Mouse (Mus musculus) heart, adult 2 months (tissue): ENCODE data around the gene Bcar3. TPM values are rescaled to one million over a fixed set of nuclear protein-coding genes. Genes with fewer than 3 reads are reported as not detected.

Source experiments
- DNase-seq, 2 experiments: peaks; one replicate each; pipeline ENCODE4 v3.0.0; 2021
- H3K27ac ChIP-seq: fragments of 200-600 bp; 2 replicates; pipeline ENCODE4 v1.8.1; 2022
- H3K27me3 ChIP-seq: fragments of 200-500 bp; 2 replicates; pipeline ENCODE4 v1.6.1; 2012; ENCODE audit warnings: mild to moderate bottlenecking, low read length, inconsistent platforms, mixed read lengths; ENCODE audit not compliant: control insufficient read depth, insufficient read depth
- H3K36me3 ChIP-seq: fragments of 200-500 bp; 2 replicates; pipeline ENCODE4 v1.6.1; 2012; ENCODE audit warnings: low read length, inconsistent platforms; ENCODE audit not compliant: control insufficient read depth, insufficient read depth
- H3K4me1 ChIP-seq: fragments of 200-500 bp; 2 replicates; pipeline ENCODE4 v1.6.1; 2011; ENCODE audit warnings: low read length; ENCODE audit not compliant: control insufficient read depth, insufficient read depth
- H3K4me3 ChIP-seq: fragments of 200-600 bp; 2 replicates; pipeline ENCODE4 v1.8.1; 2022
- H3K79me2 ChIP-seq: fragments of 200-500 bp; replicated peaks from 2 replicates; pipeline ENCODE4 v1.6.1; 2012; ENCODE audit warnings: mild to moderate bottlenecking, inconsistent platforms, low read length, moderate library complexity, mixed read lengths; ENCODE audit not compliant: control insufficient read depth, insufficient read depth
- H3K9ac ChIP-seq: fragments of 200-500 bp; 2 replicates; pipeline ENCODE4 v1.6.1; 2012; ENCODE audit warnings: low read depth, mild to moderate bottlenecking, control low read depth, inconsistent platforms, low read length, mixed read lengths
- CTCF ChIP-seq: fragments of 200-600 bp; IDR thresholded peaks from 2 replicates; pipeline ENCODE4 v1.8.1; 2022; ENCODE audit warnings: antibody characterized with exemption, mild to moderate bottlenecking, moderate library complexity
- EP300 ChIP-seq: fragments of 200-500 bp; IDR thresholded peaks from 2 replicates; pipeline ENCODE4 v1.6.1; 2011; ENCODE audit warnings: low read depth, low read length, control low read depth; ENCODE audit not compliant: insufficient read depth
- POLR2A ChIP-seq: fragments of 200-500 bp; IDR thresholded peaks from 2 replicates; pipeline ENCODE4 v1.6.1; 2011; ENCODE audit warnings: mild to moderate bottlenecking, low read depth, low read length, control low read depth; ENCODE audit not compliant: insufficient read depth
- WGBS: fragments of 180-500 bp; shearing (Covaris S2); methylation state at CpG from one replicate; pipeline ENCODE4 v1.1.7; 2018; 5-methylcytosine and 5-hydroxymethylcytosine counted together
- intact Hi-C: fragments of 180-260 bp; cut with DNase I; formaldehyde crosslinking; loops from one replicate; pipeline ENCODE4 v1.15.1; 2025
- polyA plus RNA-seq: library from polyadenylated mRNA; depleted of rRNA; stranded (reverse); fragments of >200 nt; gene quantifications from 2 replicates; pipeline ENCODE4 v1.2.3, GENCODE M21; 2012
- total RNA-seq, 2 experiments: library from RNA; stranded (reverse); gene quantifications; 2 replicates each; pipeline ENCODE4 v1.2.3; 2021

Gene Bcar3
- total and polyA plus RNA-seq, 3 experiments, result 4.7 to 10.2 (median 7.5) TPM

DNA sequence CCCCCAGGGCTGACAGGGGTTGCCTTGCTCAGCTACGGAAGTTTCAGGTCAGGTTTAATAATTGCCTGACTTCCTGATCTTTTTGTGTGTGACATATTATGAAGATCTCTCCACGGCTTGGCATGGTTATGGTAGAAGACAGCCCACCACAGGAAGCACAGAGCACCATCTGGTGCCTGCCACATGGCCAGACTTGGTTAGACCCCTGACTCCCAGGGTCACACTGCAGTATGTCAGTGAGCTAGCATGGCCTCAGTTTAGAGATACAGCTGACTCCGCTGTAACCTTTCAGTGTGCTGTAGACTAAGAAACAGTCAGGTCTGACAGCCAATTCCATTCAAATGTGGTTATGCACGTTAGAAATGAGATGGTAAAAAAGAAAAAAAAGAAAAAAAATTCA lies 223.8 kb downstream of the Bcar3 start:
- no peak overlapping the region for H3K9ac ChIP-seq
- H3K27me3 ChIP-seq, result no peaks in the 10 kb centered on the region
- 63% methylated on average over 4 of the region's 4 CpGs for WGBS
- no peaks in the 10 kb centered on the region for H3K4me1 ChIP-seq
- H3K4me3 ChIP-seq, result no peak overlapping the region
- no peaks in the 10 kb centered on the region for H3K79me2 ChIP-seq
- no peaks in the 10 kb centered on the region for H3K36me3 ChIP-seq
- no peak for TF ChIP-seq POLR2A
- no peak for TF ChIP-seq EP300
- no peak for TF ChIP-seq CTCF
- intact Hi-C loops, result loop anchor here (10.0 kb wide), 1 partner anchor 267 kb away; no protein-coding TSS in a partner anchor
- no peak overlapping the region for H3K27ac ChIP-seq
- DNase-seq, result no peak

- intact Hi-C loops, result loop anchor here (10.0 kb wide), 1 partner anchor 267 kb away; no protein-coding TSS in a partner anchor
- Histone ChIP-seq H3K79me2 (no peaks in the 10 kb centered on the region), H3K36me3 (no peaks in the 10 kb centered on the region), H3K27ac (no peak overlapping the region), H3K9ac (no peak overlapping the region), H3K4me1 (no peaks in the 10 kb centered on the region), H3K27me3 (no peaks in the 10 kb centered on the region), H3K4me3 (no peak overlapping the region)
- no peak for DNase-seq
- TF ChIP-seq EP300 (no peak), POLR2A (no peak), CTCF (no peak)
- whole genome bisulfite sequencing, result 66% methylated on average over 9 of the region's 9 CpGs
Measured at GRCm38 (mm10) chr3:122518231-122518736, 224.3 kb downstream of the Bcar3 start.

DNA sequence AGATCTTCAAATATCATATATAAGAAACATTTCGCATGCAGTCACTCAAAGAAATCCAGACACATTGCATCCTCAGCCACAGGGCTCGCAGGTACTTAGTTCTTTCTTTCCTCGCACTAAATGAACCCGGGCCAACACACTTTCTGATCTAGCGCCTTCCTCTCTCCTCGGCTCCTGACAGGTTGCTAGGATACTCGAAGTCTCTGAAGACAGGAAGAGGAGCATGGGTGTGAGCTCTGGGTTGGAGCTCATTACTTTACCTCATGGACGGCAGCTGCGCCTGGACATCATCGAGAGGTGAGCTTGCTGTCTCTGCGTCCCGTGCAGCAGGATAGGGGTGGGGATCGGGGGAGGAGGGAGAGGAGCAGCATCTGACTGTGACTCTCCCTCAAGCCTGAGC lies 225.1 kb downstream of the Bcar3 start:
- WGBS, result 49% methylated on average over 13 of the region's 13 CpGs
- Histone ChIP-seq H3K9ac (no peak overlapping the region), H3K79me2 (no peaks in the 10 kb centered on the region), H3K27me3 (no peaks in the 10 kb centered on the region), H3K4me1 (no peaks in the 10 kb centered on the region), H3K4me3 (no peak overlapping the region), H3K36me3 (no peaks in the 10 kb centered on the region), H3K27ac (no peak overlapping the region)
- TF ChIP-seq CTCF (no peak), EP300 (no peak), POLR2A (no peak)
- intact Hi-C loops, result loop anchor here (10.0 kb wide), 1 partner anchor 266 kb away; no protein-coding TSS in a partner anchor
- no peak for DNase-seq

DNA sequence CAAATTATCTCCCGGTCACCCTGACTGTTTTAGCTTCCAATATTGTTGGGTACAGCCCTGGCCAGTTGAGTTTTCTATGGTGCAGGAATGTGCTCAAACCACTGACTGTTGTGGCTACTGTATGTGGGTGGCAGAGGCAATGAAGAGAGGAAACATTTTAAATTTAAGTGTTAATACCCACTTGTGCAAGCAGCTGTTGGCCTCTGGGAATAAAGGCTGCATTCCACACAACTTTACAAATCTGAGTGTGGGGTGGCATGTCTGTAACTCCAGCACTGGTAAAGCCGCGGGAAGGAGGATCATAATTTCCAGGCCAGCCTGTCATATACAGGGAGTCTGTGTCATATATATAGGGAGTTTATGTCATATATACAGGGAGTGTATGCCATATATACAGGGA lies 226.4 kb downstream of the Bcar3 start:
- intact Hi-C loops, result no loop called here
- H3K27me3 ChIP-seq, result no peaks in the 10 kb centered on the region
- no peaks in the 10 kb centered on the region for H3K4me1 ChIP-seq
- TF ChIP-seq EP300, result no peak
- 82% methylated on average over 3 of the region's 3 CpGs for WGBS
- no peaks in the 10 kb centered on the region for H3K36me3 ChIP-seq
- H3K27ac ChIP-seq, result no peak overlapping the region
- DNase-seq, result no peak
- H3K4me3 ChIP-seq, result no peak overlapping the region
- H3K9ac ChIP-seq, result no peak overlapping the region
- H3K79me2 ChIP-seq, result no peaks in the 10 kb centered on the region

DNA sequence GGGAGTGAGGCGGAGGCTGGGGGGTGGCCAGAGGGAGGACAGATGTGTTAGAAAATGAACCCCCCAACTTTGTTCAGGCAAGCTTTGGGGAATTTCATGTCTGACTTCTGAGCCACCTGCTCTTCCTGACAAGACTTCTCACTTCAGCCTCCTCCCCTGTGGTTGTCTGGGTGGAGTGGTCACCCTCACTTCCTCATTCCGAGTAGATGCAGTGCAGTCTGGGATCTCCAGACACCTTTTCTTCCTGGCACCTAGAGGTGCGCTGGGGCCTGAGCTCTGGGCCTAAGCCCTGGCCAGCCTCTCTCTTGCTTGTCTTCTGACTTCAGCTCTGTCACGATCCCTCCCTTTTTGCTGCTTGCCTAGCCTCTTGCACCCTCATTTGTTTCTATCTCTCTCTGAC lies 226.9 kb downstream of the Bcar3 start:
- no peak overlapping the region for H3K27ac ChIP-seq
- no peak overlapping the region for H3K9ac ChIP-seq
- no peak for DNase-seq
- no peaks in the 10 kb centered on the region for H3K36me3 ChIP-seq
- WGBS, result 89% methylated on average over 4 of the region's 4 CpGs
- no peak overlapping the region for H3K4me3 ChIP-seq
- no peaks in the 10 kb centered on the region for H3K27me3 ChIP-seq
- intact Hi-C loops, result no loop called here
- H3K4me1 ChIP-seq, result no peaks in the 10 kb centered on the region
- no peak for TF ChIP-seq CTCF
- TF ChIP-seq EP300, result no peak
- no peak for TF ChIP-seq POLR2A
- no peaks in the 10 kb centered on the region for H3K79me2 ChIP-seq

- 37% methylated on average over 1 of the region's 1 CpGs for WGBS
- intact Hi-C loops, result no loop called here
- no peaks in the 10 kb centered on the region for H3K36me3 ChIP-seq
- DNase-seq, result no peak
- H3K27me3 ChIP-seq, result no peaks in the 10 kb centered on the region
- H3K4me3 ChIP-seq, result no peak overlapping the region
- H3K9ac ChIP-seq, result no peak overlapping the region
- TF ChIP-seq EP300 (no peak), POLR2A (no peak), CTCF (no peak)
- H3K79me2 ChIP-seq, result no peaks in the 10 kb centered on the region
- no peak overlapping the region for H3K27ac ChIP-seq
- no peaks in the 10 kb centered on the region for H3K4me1 ChIP-seq
Measured at GRCm38 (mm10) chr3:122521294-122521693, 227.4 kb downstream of the Bcar3 start.

DNA sequence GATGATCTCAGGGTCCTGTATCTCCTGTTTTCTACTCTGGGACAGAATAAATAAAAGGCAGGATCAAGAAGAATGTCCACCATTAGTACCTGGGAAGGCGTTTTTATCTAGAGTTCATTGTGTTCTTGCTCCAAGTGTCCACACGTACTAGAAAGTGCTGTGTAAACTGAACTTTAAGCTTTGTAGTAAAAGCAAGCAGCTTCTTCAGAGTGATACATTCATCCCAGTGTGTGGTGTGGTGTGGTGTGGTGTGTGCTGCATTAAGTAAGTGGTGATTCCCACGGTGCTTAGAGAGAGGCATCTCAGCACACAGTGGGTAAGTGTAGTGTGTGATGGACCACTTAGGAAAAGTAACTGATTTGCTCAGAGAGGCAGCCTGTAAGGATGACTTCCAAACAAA lies 234.5 kb downstream of the Bcar3 start:
- TF ChIP-seq CTCF, result no peak
- TF ChIP-seq POLR2A, result no peak
- no peak for TF ChIP-seq EP300
- 79% methylated on average over 3 of the region's 3 CpGs for WGBS
- intact Hi-C loops, result no loop called here
- Histone ChIP-seq H3K9ac (no peak overlapping the region), H3K4me3 (no peak overlapping the region), H3K4me1 (no peaks in the 10 kb centered on the region), H3K27ac (no peak overlapping the region), H3K36me3 (no peaks in the 10 kb centered on the region), H3K79me2 (no peaks in the 10 kb centered on the region), H3K27me3 (no peaks in the 10 kb centered on the region)
- no peak for DNase-seq
